Mouse (Mus musculus): ENCODE measurements at regions not wholly inside any gene's neighbourhood (a gene's known extent, or its start where the extent isn't known, plus 50 kb on each side); places are given as distances from the start of the nearest gene placed in this dataset.

GRCm38 (mm10) chr15:86737945-86738344 lies 523.7 kb downstream of the Tbc1d22a start:
- DNase-seq (ENCODE audit: low read depth), result no peak

- no peak for DNase-seq (ENCODE audit: low read depth)
Observed at GRCm38 (mm10) chr15:86738356-86738755, 524.1 kb downstream of the Tbc1d22a start.

- DNase-seq (ENCODE audit: low read depth), result no peak
Observed at GRCm38 (mm10) chr15:86738776-86739175, 524.5 kb downstream of the Tbc1d22a start.

GRCm38 (mm10) chr15:86751436-86752136 lies 537.3 kb downstream of the Tbc1d22a start:
- DNase-seq (ENCODE audit: low read depth), result no peak

- DNase-seq (ENCODE audit: low read depth), result no peak
Observed at GRCm38 (mm10) chr15:86763581-86764375, 549.5 kb downstream of the Tbc1d22a start.

- DNase-seq (ENCODE audit: low read depth), result no peak
Observed at GRCm38 (mm10) chr15:86767623-86768022, 553.4 kb downstream of the Tbc1d22a start.

- no peak for DNase-seq (ENCODE audit: low read depth)
Observed at GRCm38 (mm10) chr15:86773041-86773440, 558.8 kb downstream of the Tbc1d22a start.

GRCm38 (mm10) chr15:86777998-86778397 lies 563.7 kb downstream of the Tbc1d22a start:
- no peak for DNase-seq (ENCODE audit: low read depth)

GRCm38 (mm10) chr15:86781160-86781559 lies 566.9 kb downstream of the Tbc1d22a start:
- DNase-seq (ENCODE audit: low read depth), result no peak

- DNase-seq (ENCODE audit: low read depth), result no peak
Observed at GRCm38 (mm10) chr15:86794716-86795115, 580.5 kb downstream of the Tbc1d22a start.

- no peak for DNase-seq (ENCODE audit: low read depth)
Observed at GRCm38 (mm10) chr15:86798474-86799178, 584.4 kb downstream of the Tbc1d22a start.

- no peak for DNase-seq (ENCODE audit: low read depth)
Observed at GRCm38 (mm10) chr15:86807296-86808080, 593.2 kb downstream of the Tbc1d22a start.

GRCm38 (mm10) chr15:86811821-86812220 lies 597.6 kb downstream of the Tbc1d22a start:
- no peak for DNase-seq (ENCODE audit: low read depth)

- no peak for DNase-seq (ENCODE audit: low read depth)
Observed at GRCm38 (mm10) chr15:86814808-86815421, 600.7 kb downstream of the Tbc1d22a start.

- DNase-seq (ENCODE audit: low read depth), result no peak
Observed at GRCm38 (mm10) chr15:86835996-86836395, 621.7 kb downstream of the Tbc1d22a start.

- no peak for DNase-seq (ENCODE audit: low read depth)
Observed at GRCm38 (mm10) chr15:86852161-86852870, 638.1 kb downstream of the Tbc1d22a start.

GRCm38 (mm10) chr15:86858356-86858906 lies 644.2 kb downstream of the Tbc1d22a start:
- DNase-seq (ENCODE audit: low read depth), result no peak

- no peak for DNase-seq (ENCODE audit: low read depth)
Observed at GRCm38 (mm10) chr15:86875721-86876309, 661.6 kb downstream of the Tbc1d22a start.

GRCm38 (mm10) chr15:86896974-86897373 lies 647.1 kb upstream of the Fam19a5 start:
- DNase-seq (ENCODE audit: low read depth), result no peak

- DNase-seq (ENCODE audit: low read depth), result no peak
Observed at GRCm38 (mm10) chr15:86899961-86900360, 644.1 kb upstream of the Fam19a5 start.

Data from 416B (cell line).